Mouse (Mus musculus) bone marrow macrophage, adult 2 months (primary cell): ENCODE measurements around the gene Nmt1. TPM values are rescaled to one million over a fixed set of nuclear protein-coding genes. Genes with fewer than 3 reads are reported as not detected.

Experiments used
- H3K27ac ChIP-seq: 2 replicates; pipeline ENCODE4 v1.5.1; 2012; ENCODE audit warnings: low read depth, low read length; ENCODE audit not compliant: insufficient read depth
- H3K4me1 ChIP-seq: 2 replicates; pipeline ENCODE4 v1.6.1; 2012; ENCODE audit warnings: low read length; ENCODE audit not compliant: control insufficient read depth, insufficient read depth
- H3K4me3 ChIP-seq: 2 replicates; pipeline ENCODE4 v1.5.1; 2012; ENCODE audit warnings: mild to moderate bottlenecking, low read length, moderate library complexity; ENCODE audit not compliant: insufficient read depth
- CTCF ChIP-seq: IDR thresholded peaks from 2 replicates; pipeline ENCODE4 v1.5.1; 2012; ENCODE audit warnings: low read depth, mild to moderate bottlenecking, low read length, moderate library complexity
- POLR2A ChIP-seq: IDR thresholded peaks from 2 replicates; pipeline ENCODE4 v1.6.1; 2012; ENCODE audit warnings: mild to moderate bottlenecking, low read depth, low read length, borderline replicate concordance
- polyA plus RNA-seq: library from polyadenylated mRNA; stranded (reverse); fragments of >200 nt; gene quantifications from 2 replicates; pipeline ENCODE4 v1.2.4, GENCODE M21; 2012; ENCODE audit not compliant: missing spikeins, insufficient read depth, insufficient read length

Gene Nmt1
- polyA plus RNA-seq, 1 experiment: 82.6 TPM

DNA sequence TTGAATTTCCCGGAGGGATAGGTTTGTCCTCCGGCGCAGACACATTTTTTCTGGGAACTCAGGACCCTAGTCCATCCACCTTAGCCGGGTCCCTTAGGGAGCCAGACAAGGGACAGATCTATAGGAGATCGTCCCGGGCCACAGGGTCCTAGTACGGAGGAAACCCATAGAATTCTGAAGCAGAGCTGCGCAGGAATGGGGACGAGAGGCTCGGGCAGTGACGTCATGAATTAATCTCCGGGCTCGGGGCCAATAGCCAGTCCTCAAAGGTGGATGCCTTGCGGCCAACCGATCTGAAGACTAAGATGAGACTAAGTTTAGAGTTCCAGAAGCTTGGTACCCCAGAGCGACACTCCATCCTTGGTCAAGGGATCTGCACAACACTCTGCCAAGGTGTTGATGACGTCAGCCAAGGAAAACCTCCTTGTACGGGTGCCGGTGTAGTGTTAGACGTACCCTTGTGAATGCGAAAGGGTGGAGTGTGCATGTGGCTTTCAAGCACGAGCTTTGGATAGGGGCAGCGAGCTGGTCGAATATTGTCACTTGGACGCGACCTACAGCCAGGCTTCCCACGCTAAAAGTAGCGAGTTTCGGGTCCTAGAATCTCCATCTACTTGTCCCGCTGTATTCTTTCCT lies 74.0 kb downstream of the Nmt1 start:
- Histone ChIP-seq H3K4me1 (peaks cover 5% of the 10 kb centered on the region), H3K27ac (no peak overlapping the region), H3K4me3 (peak overlapping the region; percentile 66)
- TF ChIP-seq POLR2A (no peak), CTCF (peak; percentile 15; the same call in 1 of the 2 replicates)

- Histone ChIP-seq H3K27ac (no peak overlapping the region), H3K4me1 (peaks cover 5% of the 10 kb centered on the region), H3K4me3 (peak overlapping the region; percentile 81)
- TF ChIP-seq CTCF (peak; percentile 100), POLR2A (no peak)
Observed at GRCm38 (mm10) chr11:103102725-103103349, 74.8 kb downstream of the Nmt1 start.

- Histone ChIP-seq H3K27ac (no peak overlapping the region), H3K4me1 (peaks cover 5% of the 10 kb centered on the region)
Observed at GRCm38 (mm10) chr11:103103621-103104020, 75.6 kb downstream of the Nmt1 start.

GRCm38 (mm10) chr11:103104469-103104868 lies 76.5 kb downstream of the Nmt1 start:
- TF ChIP-seq CTCF (no peak), POLR2A (no peak)
- Histone ChIP-seq H3K4me3 (no peak overlapping the region), H3K27ac (no peak overlapping the region), H3K4me1 (peaks cover 7% of the 10 kb centered on the region)

More at GRCm38 (mm10) chr11:103103621-103104020, 75.6 kb downstream of the Nmt1 start:
- H3K4me3 ChIP-seq: peak overlapping the region; percentile 81
- TF ChIP-seq CTCF: no peak
- TF ChIP-seq POLR2A: no peak

DNA sequence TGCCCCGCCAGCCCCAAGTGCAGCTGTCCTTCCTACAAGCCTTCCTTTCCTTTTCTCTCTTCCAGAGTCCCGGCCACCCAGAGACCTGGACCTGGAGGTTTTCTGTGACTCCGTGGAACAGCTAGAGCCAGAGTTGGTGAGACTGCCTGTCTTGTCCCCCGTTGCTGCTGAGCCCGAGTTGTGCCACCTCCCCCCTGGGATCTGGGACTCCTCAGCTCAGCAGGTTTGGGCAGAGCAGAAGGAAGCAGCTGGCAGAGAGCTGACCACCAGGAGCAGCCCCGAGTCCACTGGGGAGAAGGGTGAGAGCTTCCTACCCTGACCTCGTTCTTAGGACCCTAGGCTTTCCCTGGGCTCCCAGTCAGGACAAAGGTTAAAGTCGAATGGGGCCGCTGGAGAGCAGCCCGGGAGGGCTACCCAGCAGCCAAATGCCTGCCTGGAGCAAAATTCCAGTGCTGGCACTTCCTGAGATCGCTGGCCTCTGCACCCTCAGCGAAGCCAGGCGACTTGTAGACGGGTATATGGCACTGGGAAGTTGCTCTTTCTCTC lies 77.3 kb downstream of the Nmt1 start:
- Histone ChIP-seq H3K4me1 (peaks cover 7% of the 10 kb centered on the region), H3K4me3 (no peak overlapping the region), H3K27ac (no peak overlapping the region)
- TF ChIP-seq CTCF (no peak), POLR2A (no peak)

DNA sequence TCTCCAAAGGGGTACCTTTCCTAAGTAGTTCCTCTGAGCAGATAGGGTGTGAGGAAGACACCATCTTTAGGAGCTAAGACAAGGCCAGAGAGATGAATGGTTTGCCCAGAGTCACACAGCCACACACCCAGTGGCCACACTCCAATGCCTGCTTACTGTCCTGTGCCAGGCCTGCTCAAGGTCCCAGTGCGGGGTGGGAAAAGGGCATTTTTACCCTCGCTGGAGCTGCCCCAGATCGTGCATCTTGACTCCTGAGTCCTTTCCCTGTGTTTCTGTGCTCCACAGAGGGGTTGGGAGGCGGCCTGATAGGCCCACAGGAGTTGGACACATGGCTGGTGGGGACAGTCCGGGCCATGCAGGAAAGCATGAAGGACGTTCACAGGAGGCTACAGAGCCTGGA lies 77.8 kb downstream of the Nmt1 start:
- Histone ChIP-seq H3K27ac (no peak overlapping the region), H3K4me1 (peaks cover 7% of the 10 kb centered on the region), H3K4me3 (no peak overlapping the region)
- TF ChIP-seq POLR2A: no peak
- no peak for TF ChIP-seq CTCF

GRCm38 (mm10) chr11:103106386-103106785 lies 78.4 kb downstream of the Nmt1 start:
- Histone ChIP-seq H3K4me3 (no peak overlapping the region), H3K27ac (no peak overlapping the region), H3K4me1 (peaks cover 7% of the 10 kb centered on the region)
- TF ChIP-seq POLR2A (no peak), CTCF (no peak)

- Histone ChIP-seq H3K4me3 (no peak overlapping the region), H3K27ac (no peak overlapping the region), H3K4me1 (peaks cover 10% of the 10 kb centered on the region)
- TF ChIP-seq CTCF: no peak
- TF ChIP-seq POLR2A: no peak
Observed at GRCm38 (mm10) chr11:103111301-103111700, 83.3 kb downstream of the Nmt1 start.

DNA sequence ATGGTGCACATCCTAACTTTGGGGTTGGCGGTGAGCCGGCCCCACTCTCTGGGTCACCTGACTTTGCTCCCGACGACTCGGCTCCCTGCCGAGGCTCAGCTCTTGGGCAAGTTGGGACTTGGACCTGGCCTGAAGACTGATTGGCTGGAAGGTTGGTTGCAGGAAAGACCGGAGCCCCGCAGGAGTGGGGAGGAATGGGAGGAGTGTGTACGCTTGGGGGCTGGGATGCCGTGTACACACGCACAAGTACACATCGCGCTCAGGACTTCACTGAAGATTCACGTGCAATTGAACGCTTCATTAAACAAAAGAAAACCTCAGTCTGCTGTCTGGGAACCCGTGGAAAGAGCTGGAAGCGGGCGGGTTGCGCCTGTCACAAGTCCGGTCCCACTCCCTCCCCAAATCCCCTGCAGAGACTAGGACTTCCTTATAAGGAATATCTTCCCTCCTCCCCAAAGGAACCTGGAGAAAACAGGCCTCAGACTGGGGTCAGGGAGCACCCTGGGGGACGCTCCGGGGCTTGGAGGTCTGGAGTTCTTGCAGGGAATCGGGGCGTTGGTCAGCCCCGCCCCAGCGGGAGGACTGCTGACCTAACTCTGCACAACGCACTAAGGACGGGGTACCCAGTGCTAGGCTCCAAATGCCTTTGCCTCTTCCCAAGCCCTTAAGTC lies 84.0 kb downstream of the Nmt1 start:
- peaks cover 10% of the 10 kb centered on the region for H3K4me1 ChIP-seq
- TF ChIP-seq POLR2A: no peak
- no peak for TF ChIP-seq CTCF
- no peak overlapping the region for H3K27ac ChIP-seq
- no peak overlapping the region for H3K4me3 ChIP-seq

GRCm38 (mm10) chr11:103112552-103112912 lies 84.5 kb downstream of the Nmt1 start:
- H3K4me3 ChIP-seq: no peak overlapping the region
- peaks cover 10% of the 10 kb centered on the region for H3K4me1 ChIP-seq
- no peak overlapping the region for H3K27ac ChIP-seq
- TF ChIP-seq CTCF: no peak
- TF ChIP-seq POLR2A: no peak
